Mouse (Mus musculus) lung, adult 18-20 months (tissue): ENCODE measurements at regions not wholly inside any gene's neighbourhood (a gene's known extent, or its start where the extent isn't known, plus 50 kb on each side); places are given as distances from the start of the nearest gene placed in this dataset.

ENCODE experiments used
- DNase-seq, 2 experiments: peaks; one replicate each; pipeline ENCODE4 v3.0.0; 2022; ENCODE audit warnings: mixed read lengths in 2 of 2

DNA sequence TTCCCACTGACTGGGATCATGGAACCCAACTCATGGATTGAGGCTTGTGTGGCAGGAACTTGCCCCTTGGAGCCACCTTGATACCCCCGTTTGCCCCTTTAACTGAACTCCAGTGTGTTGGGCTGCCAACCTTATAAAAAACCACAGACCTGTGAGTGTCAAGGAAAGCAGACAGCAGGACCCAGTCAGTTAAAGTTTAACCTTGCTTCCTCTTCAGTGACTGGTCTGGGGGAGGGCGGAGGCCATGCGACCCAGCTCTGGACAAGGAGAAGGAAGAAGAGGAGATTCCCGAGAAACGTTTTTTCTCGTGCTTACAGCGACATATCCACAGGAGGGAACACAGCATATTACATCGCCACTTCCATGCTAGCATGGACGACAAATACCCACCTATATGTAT lies 281.9 kb upstream of the Zfp64 start:
- no peak for DNase-seq

DNA sequence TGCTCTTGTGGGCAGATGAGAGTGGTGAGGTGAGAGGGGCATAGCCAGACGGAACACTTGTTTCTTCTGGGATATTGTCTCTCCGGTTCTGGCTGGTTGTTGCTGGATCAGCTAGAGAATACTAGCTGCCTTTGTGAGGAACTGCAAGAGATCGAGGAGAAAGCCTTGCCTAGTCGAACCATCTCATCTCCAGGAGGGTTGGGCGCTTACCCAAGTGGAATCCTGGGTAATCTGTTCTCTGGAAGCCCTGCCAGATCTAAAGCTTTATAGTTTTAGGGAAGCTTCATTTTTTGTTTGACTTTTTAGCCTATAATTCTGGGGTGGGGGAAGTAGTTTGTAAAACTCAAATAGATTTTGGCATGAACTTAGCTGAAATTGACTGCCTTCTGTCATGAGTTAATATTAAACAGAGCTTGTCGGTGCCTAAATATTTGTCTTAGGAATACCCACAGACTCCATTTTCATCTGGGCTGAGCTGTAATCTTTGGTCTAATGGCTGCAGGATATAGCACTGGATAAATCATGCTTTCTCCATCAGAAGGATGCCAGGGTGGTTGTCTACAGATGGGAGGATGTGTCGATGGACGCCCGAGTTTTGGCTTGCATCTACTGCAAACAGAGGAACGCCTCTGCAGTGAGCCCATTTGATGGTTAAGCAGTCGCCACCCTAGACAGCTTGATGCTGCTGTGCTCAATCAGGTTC lies 279.1 kb upstream of the Zfp64 start:
- no peak for DNase-seq

DNA sequence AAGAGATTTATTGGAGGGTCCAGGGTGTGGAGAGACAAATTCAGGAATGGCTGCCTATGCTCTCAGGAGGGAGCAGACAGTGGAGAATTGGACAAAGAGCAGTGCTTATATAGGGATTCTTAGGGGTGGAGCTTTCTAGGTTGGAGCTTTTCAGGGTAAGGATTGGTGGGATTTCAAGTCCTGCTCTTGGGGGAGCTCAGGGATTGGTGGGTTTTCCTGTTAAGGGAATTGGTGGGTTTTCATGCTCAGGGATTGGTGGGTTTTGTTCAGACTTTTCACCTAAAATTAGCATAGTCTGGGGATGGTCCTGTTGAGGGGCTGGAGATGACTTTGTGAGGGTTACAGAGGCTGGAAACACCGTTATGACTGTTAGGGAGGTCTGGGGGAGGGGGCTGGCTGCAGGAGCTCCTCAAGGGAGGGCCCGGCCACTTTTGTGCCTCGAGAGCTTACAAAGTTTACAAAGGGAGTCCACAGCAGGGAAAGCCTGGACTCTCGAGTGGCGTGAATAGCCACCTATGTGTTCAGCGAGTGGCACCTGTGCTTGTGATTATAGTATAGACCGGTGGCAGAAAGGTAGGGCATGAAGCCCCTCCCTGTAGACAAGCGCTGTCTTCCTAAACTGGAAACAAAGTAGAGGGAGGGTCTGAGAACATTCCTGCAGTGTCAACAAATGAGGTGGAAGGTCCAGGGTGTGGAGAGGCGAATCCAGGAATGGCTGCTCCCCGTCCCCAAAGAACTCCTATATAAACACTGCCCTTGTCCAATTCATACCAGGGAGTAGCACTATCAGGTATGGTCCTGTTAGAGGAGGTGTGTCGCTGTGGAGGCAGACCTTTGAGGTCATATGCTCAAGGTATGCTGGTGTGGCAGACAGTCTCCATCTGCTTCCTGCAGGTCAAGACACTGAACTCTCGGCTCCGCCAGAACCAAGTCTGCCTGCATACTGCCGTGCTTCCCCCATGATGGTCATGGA lies 278.1 kb upstream of the Zfp64 start:
- DNase-seq = no peak

DNA sequence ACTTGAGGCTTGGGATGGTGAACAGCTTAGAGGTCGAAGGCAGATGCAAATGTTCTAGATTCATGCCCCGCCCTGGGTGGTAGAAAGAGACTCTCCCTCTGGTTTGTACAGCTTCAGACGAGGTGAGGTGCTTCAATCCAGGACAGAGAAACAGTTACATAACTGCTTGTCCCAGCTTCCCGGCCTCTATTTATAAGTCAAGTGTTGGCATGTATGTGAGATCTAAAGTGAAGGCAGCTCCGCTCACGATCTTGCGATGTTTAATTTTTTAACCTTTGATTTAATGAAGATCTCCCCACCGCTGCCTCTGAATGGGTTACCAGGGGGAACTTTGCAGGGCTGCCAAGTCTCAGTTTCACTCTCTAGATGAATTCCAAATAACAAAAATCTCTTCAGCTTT lies 266.9 kb upstream of the Zfp64 start:
- DNase-seq = no peak

DNA sequence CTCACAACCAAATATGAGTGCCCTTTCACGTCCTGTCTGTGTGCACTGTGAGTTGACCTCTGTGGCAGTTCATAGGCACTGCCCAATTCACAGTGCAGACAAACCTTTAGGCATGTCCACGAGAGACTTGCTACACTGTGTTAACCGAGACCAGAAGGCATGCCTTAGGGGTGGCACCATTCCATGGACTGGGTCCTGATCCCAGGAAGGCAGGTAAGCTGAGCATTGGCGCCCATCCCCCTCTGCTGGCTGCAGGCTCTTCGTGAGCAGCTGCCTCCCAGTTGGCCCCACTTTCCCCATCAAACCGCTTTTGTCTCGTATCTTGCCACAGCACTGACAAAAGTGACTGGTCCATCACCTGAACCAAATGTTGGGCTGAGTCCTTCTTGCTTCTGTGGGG lies 265.8 kb upstream of the Zfp64 start:
- DNase-seq = no peak

DNA sequence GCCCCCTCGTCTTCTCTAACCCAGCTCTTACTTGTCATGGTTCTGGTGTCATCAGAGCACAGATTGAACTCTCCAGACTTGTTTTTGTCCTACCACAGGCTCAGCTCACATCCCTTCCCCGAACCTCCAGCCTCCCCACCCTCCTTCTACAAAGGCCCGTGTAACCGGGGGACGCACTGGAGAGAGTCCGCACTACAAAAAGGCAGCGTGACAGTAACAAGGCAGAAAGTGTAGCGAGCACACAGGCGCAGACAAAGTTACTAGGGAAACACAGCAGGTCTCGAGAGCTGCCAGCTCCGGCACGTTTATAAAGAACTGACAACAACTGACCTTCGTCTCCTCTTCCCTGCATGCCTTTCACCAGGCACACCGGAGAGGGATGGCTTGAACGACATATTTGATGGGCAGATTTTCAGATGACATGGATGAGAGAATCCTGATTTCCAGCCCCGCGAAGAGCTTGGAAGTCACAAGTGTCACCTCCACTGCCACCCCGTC lies 260.2 kb upstream of the Zfp64 start:
- no peak for DNase-seq

DNA sequence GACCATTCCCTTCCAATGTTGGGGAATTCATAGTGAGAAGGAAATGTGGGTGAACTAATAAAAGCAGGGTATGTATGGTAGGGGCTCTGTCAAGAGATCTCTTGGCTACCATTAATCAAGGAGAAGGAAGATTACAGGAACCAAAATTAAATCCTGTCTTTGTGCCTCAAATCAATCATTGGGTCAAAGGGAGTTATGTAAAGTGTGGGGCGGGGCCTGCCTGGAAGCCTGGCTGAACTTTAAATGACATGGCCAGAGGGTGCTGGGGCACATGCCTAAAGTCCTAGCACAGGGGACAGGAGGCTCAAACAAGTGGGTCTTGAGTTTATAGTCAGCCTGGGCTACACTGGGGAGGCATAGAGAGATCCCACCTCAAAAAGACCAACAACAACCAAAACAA lies 259.0 kb upstream of the Zfp64 start:
- DNase-seq = no peak

DNA sequence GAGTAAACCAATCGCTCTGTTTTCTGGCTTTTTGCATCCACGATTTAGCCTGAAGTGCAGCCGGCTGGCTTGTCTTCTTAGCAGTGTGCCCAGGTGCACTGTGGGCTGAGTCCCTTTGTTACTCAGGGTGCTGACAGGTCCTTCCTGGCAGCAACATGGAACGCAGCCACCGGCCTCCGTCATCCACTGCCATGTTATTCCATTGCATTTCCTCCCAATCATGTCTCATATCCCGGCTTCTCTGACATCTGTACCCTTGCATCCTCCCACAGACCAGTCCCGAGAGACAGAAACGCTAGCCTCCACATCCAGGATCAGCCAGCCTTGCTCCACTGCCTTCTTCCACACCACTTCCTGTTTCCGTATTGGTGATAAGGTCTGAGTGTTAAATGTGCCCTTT lies 257.9 kb upstream of the Zfp64 start:
- DNase-seq = no peak

DNA sequence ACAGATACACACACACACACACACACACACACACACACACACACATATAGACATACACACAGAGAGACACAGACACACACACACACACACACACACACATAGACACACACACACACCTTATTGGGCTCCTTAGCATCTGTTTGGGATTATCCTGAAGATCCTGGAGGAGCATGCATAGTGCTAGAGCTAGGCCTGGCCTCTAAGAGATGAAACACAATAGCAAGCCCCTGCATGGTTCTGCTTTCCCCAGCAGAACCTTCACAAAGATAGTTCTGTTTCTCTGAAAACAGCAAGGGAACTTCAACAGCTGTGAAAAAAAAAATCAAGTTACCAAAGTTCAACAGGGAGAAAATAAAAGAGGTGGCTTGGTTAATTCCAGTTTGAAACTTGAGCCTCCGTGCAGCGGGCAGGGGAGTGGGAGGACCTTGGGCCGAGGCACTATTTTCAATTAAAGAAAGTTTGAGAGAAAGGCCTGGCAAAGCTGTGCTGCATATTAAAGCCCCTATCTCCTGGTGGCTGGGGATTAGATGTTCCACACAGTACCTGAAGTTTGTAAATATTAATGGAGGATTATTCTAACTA lies 257.4 kb upstream of the Zfp64 start:
- no peak for DNase-seq

DNA sequence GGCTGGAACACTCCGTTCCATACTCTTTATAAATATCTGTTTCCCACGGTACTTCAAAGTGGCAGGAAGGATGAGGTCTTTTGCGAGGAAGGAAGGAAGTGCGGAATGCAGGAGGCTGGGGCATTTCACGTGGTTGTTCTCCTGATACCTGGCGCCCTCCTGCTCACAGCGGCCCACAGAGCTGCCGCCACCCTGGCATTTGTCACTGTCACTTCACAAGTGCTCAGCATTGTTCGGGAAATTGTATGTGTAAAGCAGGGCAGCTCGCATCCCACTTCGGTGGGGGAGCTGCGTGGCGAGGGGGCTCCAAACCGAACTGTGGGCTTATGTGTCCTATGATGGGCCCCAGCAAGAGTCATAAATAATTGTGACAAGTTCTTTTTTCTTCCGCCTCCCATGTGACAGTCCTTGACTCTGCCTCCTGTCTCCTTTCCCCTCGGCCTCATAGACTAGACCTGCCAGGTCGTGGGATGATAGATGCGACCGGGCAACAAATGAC lies 248.9 kb upstream of the Zfp64 start:
- DNase-seq = peak in 1 of 2 experiments; percentile 3

DNA sequence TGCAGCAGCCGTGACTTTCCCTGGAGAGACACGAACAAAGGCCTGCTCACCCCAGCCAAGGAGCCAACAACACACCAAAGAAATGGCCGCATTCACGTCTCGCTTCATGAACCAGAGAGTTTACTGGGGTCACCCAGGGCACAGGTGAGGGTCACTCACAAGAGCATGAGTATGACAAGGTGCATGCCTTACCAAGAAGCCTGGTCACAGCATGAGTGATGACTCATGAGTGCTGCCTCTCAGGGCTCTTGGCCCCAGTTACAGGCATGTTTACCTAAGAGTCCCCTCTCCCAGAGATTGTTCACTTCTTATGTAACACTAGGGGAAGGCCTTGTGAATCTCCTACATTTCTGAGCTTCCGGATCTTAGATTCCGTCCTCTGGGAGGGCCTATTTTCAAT lies 236.6 kb upstream of the Zfp64 start:
- DNase-seq = no peak

DNA sequence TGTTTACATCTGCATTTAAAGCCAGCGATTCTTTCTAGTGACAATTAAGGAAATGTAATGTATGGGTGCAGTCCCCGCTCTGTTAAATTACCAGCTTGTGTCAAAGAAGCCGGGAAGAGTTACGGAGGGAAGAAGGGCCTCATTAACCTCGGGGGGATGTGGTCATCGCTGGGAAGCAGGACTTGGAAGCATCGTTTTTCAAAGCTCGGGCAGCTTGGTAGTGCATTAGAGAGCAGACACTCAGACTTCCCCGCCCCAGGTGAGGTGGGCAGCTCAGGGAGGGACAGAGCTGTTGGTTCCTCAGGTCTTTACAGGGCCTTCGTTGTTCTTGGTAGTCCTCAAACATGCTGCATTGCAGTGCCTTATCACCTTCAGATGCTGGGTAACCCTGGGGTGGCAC lies 236.1 kb upstream of the Zfp64 start:
- no peak for DNase-seq

DNA sequence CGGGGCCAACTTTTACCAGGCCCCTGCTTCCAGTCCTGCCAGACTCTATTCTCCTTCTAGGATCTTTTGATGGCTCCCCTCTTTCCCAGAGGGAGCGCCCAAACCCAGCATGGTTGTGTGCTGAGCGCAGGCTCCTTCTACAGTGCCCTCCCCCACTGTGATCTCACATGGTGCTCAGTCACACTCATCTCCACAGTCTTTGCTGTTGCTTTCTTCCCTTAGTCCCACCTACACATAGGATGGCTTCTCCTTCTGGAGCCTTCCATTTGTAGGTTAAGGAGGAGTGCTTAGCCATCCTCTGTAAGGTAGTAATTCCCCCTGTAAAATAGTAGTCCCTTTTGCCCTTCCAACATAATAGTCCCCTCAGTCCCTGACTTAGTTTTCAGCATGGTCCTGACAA lies 222.2 kb upstream of the Zfp64 start:
- no peak for DNase-seq

DNA sequence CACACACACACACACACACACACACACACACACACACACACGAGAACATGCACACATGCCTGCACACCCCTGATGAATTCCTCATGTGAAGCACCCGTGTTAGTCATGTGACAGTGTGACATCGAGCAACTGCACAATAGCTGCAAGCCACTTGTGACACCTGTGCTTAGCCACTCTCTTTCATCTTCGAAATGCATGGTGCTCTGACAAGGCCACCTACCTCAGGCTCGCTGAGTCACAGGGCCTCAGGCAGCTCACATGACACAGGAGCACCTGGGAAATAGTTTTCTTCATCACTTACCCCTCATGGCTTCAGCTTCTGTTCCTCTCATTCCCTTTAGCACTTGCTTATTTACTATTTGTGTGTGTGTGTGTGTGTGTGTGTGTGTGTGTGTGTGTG lies 213.4 kb upstream of the Zfp64 start:
- no peak for DNase-seq

DNA sequence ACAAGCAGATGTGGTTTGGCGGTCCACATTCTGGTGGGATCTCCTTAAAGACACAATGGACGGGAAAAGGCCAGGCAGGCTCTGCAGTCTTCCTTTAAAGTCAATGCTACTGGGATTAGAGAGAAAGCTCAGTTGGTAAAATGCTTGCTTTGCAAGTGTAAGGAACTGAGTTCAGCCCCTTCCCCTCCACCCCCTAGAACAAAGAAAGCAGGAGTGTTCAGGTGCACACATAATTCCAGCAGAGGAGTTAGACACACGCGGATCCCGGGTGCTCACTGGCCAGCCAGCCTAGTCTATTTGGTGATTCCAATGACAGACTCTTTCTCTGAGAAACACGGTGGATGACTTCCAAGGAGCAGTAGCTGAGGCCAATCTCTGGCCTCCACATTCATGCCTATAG lies 213.0 kb upstream of the Zfp64 start:
- no peak for DNase-seq

DNA sequence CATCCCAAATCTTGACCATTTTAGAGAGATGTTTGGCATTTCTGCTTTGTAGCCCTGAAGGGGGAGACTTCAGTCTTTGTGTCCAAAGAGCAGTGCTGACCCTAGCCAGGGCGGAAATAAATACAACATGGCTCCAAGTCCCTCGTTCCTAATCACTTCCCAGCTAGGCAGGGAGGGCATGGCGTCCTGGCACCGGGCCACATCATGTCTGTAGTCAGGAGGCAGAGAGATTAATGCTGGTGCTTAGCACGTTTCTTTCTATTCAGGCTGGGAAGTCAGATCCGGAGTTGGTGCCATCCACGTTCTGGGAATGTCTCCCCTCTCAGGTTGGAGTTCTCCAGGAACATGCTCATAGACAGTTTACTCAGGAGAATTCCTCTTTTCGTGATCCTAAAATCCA lies 206.3 kb upstream of the Zfp64 start:
- no peak for DNase-seq

DNA sequence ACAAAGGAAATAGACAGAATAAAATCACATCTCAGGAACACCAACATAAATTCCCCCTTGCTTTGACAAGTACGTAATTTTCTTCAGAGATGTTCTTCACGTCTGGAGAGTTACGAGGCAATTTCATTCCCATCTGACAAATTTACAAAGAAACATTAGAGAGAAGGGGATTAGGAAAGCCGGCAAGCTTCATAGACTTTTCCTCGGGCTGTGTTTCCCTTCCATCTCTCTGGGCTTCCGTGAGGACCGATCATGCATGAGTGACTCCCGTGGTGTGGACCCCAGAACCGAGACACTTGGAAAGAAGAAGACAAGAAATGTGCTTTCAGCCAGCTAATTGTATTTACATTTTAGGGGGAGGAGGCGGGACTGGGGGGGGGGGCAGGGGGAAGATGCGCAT lies 203.4 kb upstream of the Zfp64 start:
- no peak for DNase-seq

DNA sequence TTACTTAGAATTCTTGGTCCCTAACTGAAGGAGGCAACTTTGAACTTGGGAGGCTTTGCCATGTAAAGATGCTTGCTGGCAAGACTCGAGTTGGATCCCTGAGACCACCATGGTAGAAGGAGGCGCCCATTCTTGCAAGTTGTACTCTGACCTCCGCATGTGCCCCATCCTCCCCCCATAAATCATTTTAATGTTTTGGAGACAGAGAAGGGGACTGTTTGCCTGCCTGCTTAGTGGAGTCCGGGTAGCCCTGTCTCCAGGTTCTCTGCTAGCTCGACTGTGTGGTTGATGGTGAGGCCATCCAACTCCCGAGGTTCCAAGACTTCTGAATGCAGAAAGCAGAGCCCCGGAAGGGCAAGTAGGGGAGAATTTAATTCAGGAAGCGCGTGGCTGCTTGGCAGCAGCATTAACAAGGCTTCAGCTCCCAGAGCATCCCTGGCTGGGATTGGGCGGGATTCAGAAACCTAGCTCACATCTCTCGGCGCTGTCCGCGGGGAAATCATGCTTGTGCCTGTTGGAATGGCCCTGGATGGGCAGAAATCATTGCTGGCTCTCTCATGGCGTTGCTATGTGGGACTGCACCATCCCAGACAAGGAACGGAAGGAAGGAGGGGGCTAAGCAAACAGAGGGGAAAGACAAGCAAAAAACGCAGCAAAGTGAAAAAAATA lies 202.8 kb upstream of the Zfp64 start:
- DNase-seq = no peak

DNA sequence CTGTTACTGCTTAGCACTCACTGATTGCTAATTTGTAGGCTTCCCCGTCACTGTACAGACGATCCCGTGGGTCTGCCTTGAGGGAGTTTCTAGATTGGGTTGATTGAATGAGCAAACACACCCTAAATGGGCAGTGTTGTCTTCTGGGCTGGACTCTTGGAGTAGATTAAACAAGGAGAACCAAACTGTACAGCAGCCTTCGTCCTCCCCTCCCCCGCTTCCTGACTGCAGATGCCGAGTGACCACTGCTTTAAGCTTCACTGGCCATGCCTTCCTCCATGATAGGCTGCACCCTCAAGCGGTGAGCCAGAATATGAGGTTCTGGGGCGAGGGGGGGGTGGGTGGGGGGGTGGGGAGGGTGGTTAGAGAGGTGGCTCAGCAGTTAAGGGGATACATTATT lies 201.5 kb upstream of the Zfp64 start:
- DNase-seq = no peak

DNA sequence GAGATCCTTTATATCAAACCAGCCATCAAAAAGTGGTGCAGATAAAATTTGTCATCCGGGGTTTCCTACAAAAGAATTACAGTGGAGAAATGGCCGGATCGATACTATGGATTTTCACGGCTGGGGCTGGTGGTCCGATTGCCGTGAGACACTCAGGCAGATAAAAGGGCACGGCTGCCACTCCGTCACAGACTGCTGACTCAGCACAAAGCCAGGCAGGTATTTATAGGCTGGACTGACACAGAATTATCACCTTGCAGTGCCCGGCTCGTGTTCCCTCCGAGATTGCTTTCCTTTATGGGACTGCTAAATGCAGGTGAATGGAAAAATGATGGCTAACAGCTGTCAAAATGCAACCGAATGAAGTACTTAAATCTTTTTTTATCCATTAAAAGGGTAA lies 199.5 kb upstream of the Zfp64 start:
- DNase-seq = no peak

DNA sequence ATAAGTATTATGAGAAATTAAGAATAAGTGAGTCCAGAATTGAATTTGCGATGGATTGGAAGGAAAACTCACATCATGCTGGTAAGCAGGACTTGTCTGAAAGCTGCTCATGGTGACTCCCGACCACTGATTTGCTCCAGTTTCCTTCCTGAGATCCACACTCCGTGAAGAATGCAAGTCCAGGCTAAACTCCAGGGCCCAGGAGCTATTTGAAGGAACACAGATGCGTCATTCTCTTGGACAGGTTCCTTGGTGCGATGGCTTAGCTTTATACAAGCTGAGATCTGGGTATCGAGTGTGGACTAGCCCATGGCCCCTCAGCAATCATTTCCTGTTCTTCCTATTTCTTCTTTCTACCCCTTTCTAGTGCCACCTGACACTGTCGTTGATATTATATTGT lies 192.3 kb upstream of the Zfp64 start:
- DNase-seq = no peak

DNA sequence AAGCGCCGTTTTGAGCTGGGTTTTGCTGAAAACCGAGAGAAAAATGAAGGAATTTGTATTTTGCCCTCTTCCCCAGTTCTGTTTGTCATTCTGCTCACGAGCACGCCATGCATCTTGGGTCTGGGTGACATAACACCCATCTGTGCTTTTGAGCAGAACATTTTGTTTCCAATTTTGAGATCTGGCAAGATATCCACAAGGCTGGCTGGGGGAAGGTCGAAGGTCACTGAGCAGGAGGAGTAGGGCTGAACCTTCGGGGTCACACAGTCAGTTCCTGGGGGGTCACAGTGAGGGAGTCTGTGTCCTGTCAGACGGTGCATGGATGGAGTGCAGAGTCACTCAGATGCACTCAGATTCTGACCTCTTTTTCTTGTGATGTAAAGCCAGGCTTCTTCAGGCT lies 186.8 kb upstream of the Zfp64 start:
- DNase-seq = peak; percentile 11 to 20

DNA sequence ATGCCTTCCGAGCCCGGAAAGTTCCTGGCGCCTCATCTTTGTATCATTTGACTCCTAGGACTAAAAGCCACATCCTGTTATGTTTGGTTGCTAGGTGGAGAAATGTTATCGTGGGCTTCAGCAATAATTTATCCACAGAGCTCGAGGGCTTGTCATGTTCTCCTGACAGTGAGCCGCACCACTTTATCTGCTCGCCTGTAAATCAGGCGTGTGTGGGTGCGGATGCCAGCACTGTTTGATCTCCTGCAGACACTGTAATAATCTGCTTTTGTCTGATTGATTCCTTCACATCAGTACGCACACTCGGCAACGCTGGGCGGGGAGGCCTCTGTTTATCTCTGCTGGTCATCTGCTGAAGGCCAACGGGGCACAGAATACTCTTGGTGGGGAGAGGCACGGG lies 178.5 kb upstream of the Zfp64 start:
- no peak for DNase-seq
